9 mouse cellular contexts compared by ENCODE assay signal in genomic region chr2:4562826-4563225, GRCm38 (mm10).
DNase-seq lines count a peak whose midpoint lies in the region; ATAC-seq and TF ChIP-seq lines count a peak whose summit lies in the region.
"Had no signal": no experiment of that assay in that cellular context is flagged by ENCODE, and none has a peak within 500 bp of the region (broad histone marks: within the 10 kb centered on the region; RNA-seq: fewer than 3 reads in every experiment).

No protein-coding gene starts in this region.

- H3K9me3 ChIP-seq in heart, embryonic 15.5 days (replicated peaks) = no peaks in the 10 kb centered on the region
- H3K9me3 ChIP-seq in forebrain, embryonic 16.5 days (ENCODE audit: control insufficient read depth, low read length) = no peaks in the 10 kb centered on the region
- no peaks in the 10 kb centered on the region for H3K9me3 ChIP-seq in liver, postnatal 0 days (ENCODE audit: low read length)

- no peak for TF ChIP-seq CTCF in bone marrow, adult 2 months (IDR thresholded peaks at IDR 0.05; ENCODE audit: control insufficient read depth, insufficient read depth, low read length)
- no peak for TF ChIP-seq CTCF in liver, postnatal 0 days (IDR thresholded peaks at IDR 0.05; ENCODE audit: low read depth)

- no peak for DNase-seq in heart, adult 8-10 months (ENCODE audit: low spot score)
- DNase-seq in liver, postnatal 0 days = no peak
- DNase-seq in right cerebral cortex, adult 18-20 months = no peak
- DNase-seq in right cerebral cortex, postnatal 25 days = no peak
- DNase-seq: gastrocnemius, postnatal 36 days had no signal

- no peak overlapping the region for H3K9ac ChIP-seq in heart, embryonic 15.5 days
- no peak overlapping the region for H3K9ac ChIP-seq in forebrain, embryonic 16.5 days (replicated peaks; ENCODE audit: low read depth, low read length)
- H3K9ac ChIP-seq in liver, postnatal 0 days (replicated peaks) = peak overlapping the region; percentile 83

- no peak overlapping the region for H3K27ac ChIP-seq in heart, embryonic 15.5 days
- H3K27ac ChIP-seq in bone marrow, adult 2 months (ENCODE audit: control insufficient read depth, insufficient read depth, low read depth, low read length, poor library complexity) = no peak overlapping the region
- no peak overlapping the region for H3K27ac ChIP-seq in forebrain, embryonic 16.5 days (ENCODE audit: low read length)
- H3K27ac ChIP-seq in liver, postnatal 0 days (ENCODE audit: low read depth) = peak overlapping the region; percentile 99

- H3K4me1 ChIP-seq in heart, embryonic 15.5 days (replicated peaks) = peaks cover 66% of the 10 kb centered on the region
- peaks cover 5% of the 10 kb centered on the region for H3K4me1 ChIP-seq in bone marrow, adult 2 months (ENCODE audit: control insufficient read depth, insufficient read depth, low read length)
- peaks cover 34% of the 10 kb centered on the region for H3K4me1 ChIP-seq in forebrain, embryonic 16.5 days (replicated peaks; ENCODE audit: control insufficient read depth, insufficient read depth, low read length)
- H3K4me1 ChIP-seq in liver, postnatal 0 days (ENCODE audit: insufficient read depth) = peaks cover 42% of the 10 kb centered on the region

- 61% methylated on average over 5 of the region's 5 CpGs for WGBS in heart, embryonic 15.5 days
- WGBS in bone marrow, adult 2 months = 40% methylated on average over 5 of the region's 5 CpGs
- WGBS in forebrain, embryonic 16.5 days = 53% methylated on average over 5 of the region's 5 CpGs
- 46% methylated on average over 5 of the region's 5 CpGs for WGBS in liver, postnatal 0 days (ENCODE audit: insufficient replicate concordance)

- H3K4me3 ChIP-seq in heart, embryonic 15.5 days = peak overlapping the region; percentile 61
- H3K4me3 ChIP-seq in bone marrow, adult 2 months (replicated peaks; ENCODE audit: control insufficient read depth, low read depth, low read length) = peak overlapping the region; percentile 62
- H3K4me3 ChIP-seq in forebrain, embryonic 16.5 days (replicated peaks; ENCODE audit: low read length) = no peak overlapping the region
- peak overlapping the region; percentile 79 for H3K4me3 ChIP-seq in liver, postnatal 0 days (ENCODE audit: low read depth, low read length)

- no peaks in the 10 kb centered on the region for H3K27me3 ChIP-seq in heart, embryonic 15.5 days
- no peaks in the 10 kb centered on the region for H3K27me3 ChIP-seq in forebrain, embryonic 16.5 days (replicated peaks; ENCODE audit: control insufficient read depth, insufficient read depth, low read length)
- H3K27me3 ChIP-seq in liver, postnatal 0 days (ENCODE audit: insufficient read depth, low read length) = no peaks in the 10 kb centered on the region

- no peak for TF ChIP-seq POLR2A in bone marrow, adult 2 months (IDR thresholded peaks at IDR 0.05; ENCODE audit: borderline replicate concordance, control insufficient read depth, low read depth, low read length)

- H3K36me3 ChIP-seq in heart, embryonic 15.5 days = peaks cover 15% of the 10 kb centered on the region
- H3K36me3 ChIP-seq in forebrain, embryonic 16.5 days (ENCODE audit: control insufficient read depth, insufficient read depth) = 0 out of 2 replicates have a peak, but pooled peaks cover 3% of the 10 kb centered on the region
- H3K36me3 ChIP-seq in liver, postnatal 0 days (replicated peaks; ENCODE audit: insufficient read depth, low read length) = peaks cover 34% of the 10 kb centered on the region

- ATAC-seq in heart, embryonic 15.5 days (replicated peaks; ENCODE audit: insufficient number of reproducible peaks, insufficient read depth, low FRiP score, low read depth) = no peak
- no peak for ATAC-seq in forebrain, embryonic 16.5 days
- ATAC-seq in liver, postnatal 0 days = no peak
- no peak for ATAC-seq in activated CD4-positive, CD25-positive, alpha-beta regulatory T cell, adult 4 months

- no peak for TF ChIP-seq EP300 in liver, postnatal 0 days (IDR thresholded peaks at IDR 0.05; ENCODE audit: low read depth)

- peak overlapping the region; percentile 71 for H3K4me2 ChIP-seq in heart, embryonic 15.5 days
- H3K4me2 ChIP-seq in forebrain, embryonic 16.5 days (ENCODE audit: low read length) = peak overlapping the region; percentile 2
- H3K4me2 ChIP-seq in liver, postnatal 0 days (ENCODE audit: low read depth, low read length) = peak overlapping the region; percentile 86

Comparison
In these comparisons a context has a peak if more than half of its experiments do, and no peak if none do; other contexts are left out.
1. H3K4me2 ChIP-seq: peak in every context shown above with its lines; median percentile 86 in liver, postnatal 0 days; 71 in heart, embryonic 15.5 days; 2 in forebrain, embryonic 16.5 days.